Mouse (Mus musculus) MEL (cell line): ENCODE measurements at regions not wholly inside any gene's neighbourhood (a gene's known extent, or its start where the extent isn't known, plus 50 kb on each side); places are given as distances from the start of the nearest gene placed in this dataset.

Experiments used
- CTCF ChIP-seq, 3 experiments: IDR thresholded peaks in 2 of 3; conservative IDR thresholded peaks in 1 of 3; 2 replicates each; pipeline ENCODE4 v1.5.1; 2011 to 2012; ENCODE audit warnings: low read length in 3 of 3, low read depth in 2 of 3, mild to moderate bottlenecking in 2 of 3, improper control_type of control experiment in 1 of 3, inconsistent platforms in 1 of 3, mixed read lengths in 1 of 3, moderate library complexity in 1 of 3; ENCODE audit not compliant: control insufficient read depth in 1 of 3, insufficient read depth in 1 of 3, poor library complexity in 1 of 3, severe bottlenecking in 1 of 3
- JUND ChIP-seq: IDR thresholded peaks from 2 replicates; pipeline ENCODE4 v1.6.1; 2011; ENCODE audit warnings: low read depth, mild to moderate bottlenecking, improper control_type of control experiment, low read length
- MEF2A ChIP-seq: IDR thresholded peaks from 2 replicates; pipeline ENCODE4 v1.6.1; 2014; ENCODE audit warnings: low read depth, mild to moderate bottlenecking, inconsistent platforms, low read length, improper control_type of control experiment; ENCODE audit not compliant: poor library complexity, insufficient replicate concordance, severe bottlenecking; ENCODE audit errors: extremely low read depth
- TBP ChIP-seq: IDR thresholded peaks from 2 replicates; pipeline ENCODE4 v1.8.0; 2011; ENCODE audit warnings: low read depth, low read length, improper control_type of control experiment

DNA sequence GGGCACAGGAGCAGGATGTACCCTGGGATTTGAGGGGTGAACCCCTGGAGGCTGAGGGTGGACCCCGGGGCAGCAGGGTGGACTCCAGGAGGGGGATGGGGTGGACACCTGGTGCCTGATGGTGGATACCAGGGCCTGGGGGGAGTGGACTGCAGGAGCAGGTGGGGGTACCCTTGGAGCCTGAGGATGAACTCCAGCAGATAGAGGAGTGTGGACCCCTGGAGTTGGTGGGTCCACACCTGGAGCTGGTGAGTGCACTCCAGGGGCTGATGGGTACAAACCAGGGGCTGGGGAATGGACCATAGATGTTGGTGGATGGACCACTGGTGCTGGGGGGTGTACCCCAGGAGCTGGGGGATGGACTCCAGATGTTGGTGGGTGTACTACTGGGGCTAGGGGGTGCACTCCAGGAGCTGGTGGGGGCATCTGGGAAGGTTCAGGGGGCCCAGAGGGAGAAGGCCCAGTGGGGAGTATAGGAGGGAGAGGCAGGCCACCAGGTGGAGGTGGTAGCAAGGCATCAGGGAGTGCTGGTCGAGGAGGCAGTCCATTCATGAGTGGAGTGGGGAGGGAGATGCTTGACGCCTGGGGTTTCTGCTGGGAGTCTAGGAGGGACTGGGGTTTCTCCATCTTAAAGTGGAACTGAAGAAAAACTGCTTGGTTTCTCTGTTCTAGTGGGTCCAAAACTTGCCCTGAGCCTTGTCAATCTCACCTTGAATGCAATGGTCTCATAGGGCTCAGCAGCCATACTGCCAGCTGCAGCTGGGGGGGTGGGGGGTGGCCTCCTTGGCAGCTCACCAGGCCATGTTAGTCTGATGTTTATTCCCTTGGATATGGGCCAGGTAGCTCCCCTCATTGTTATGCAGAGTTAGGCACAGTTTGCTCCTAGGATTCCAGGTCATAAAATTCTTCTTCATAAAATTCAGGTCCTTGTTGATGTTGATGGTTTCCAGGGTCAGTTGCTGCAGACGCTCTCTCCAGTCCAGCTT is 183.0 kb upstream of the Ell2 start:
- no peak for TF ChIP-seq TBP
- TF ChIP-seq MEF2A = no peak
- no peak for TF ChIP-seq CTCF (IDR thresholded peaks at IDR 0.05 in 2 of 3, conservative IDR thresholded peaks at IDR 0.05 in 1 of 3; ENCODE audit: control insufficient read depth in 1 of 3, insufficient read depth in 1 of 3, low read depth in 2 of 3, low read length in 3 of 3, poor library complexity in 1 of 3, severe bottlenecking in 1 of 3)
- TF ChIP-seq JUND = no peak
